Mouse (Mus musculus): Measurements from ENCODE around the gene Cttn. TPM values are rescaled to one million over a fixed set of nuclear protein-coding genes. Genes with fewer than 3 reads are reported as not detected.

Gene Cttn
- total and polyA plus RNA-seq, 3 experiments, result 0.55 TPM; not detected in 2

DNA sequence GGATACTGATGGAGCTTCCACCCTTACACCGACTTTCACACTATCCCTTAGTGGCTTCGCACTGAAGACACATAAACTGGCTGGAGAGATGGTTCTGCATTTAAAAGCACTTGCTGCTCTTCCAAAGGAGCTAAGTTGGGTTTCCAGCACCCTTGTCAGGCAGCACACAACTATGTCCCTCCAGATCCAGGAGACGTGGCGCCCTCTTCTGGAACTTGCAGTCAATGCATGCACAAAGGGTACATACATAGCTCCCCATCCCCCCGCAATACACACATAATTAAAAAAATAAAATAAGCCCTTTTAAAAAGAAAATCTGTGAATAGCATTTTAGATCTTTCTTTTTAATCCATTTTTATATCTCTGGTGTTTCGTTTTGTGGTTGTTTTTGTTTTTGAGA, 83.3 kb downstream of the Cttn start:
- peaks cover 74% of the 10 kb centered on the region for H3K27me3 ChIP-seq (replicated peaks)
- no peaks in the 10 kb centered on the region for H3K36me3 ChIP-seq (replicated peaks in 1 of 2; ENCODE audit: control insufficient read depth in 1 of 2, insufficient read depth in 1 of 2, low read length in 1 of 2)
- no peak overlapping the region for H3K4me2 ChIP-seq (ENCODE audit: insufficient read depth, low read depth, poor library complexity, severe bottlenecking)
- dilution Hi-C loops (cut with MboI; ENCODE audit: extremely low pct_ligation_motif_present, extremely low pct_unique_long_range_greater_than_20kb, low sequenced_read_pairs) (no loop called here), in situ Hi-C loops (cut with MboI; ENCODE audit: low pct_ligation_motif_present, low pct_unique_long_range_greater_than_20kb, low sequenced_read_pairs) (no loop called here)
- H3K79me2 ChIP-seq (replicated peaks; ENCODE audit: control insufficient read depth, extremely low read depth, insufficient read depth, poor library complexity, severe bottlenecking), result no peaks in the 10 kb centered on the region
- no peak overlapping the region for H3K9ac ChIP-seq (ENCODE audit: insufficient read depth, low read depth)
- peaks cover 5% of the 10 kb centered on the region in 2 experiments; a peak in 2 of 4 replicates for H3K4me1 ChIP-seq (ENCODE audit: control insufficient read depth in 1 of 2, insufficient read depth in 2 of 2)
- TF ChIP-seq SMC3 (IDR thresholded peaks at IDR 0.05; ENCODE audit: low read depth, low read length) (no peak), PAX5 (IDR thresholded peaks at IDR 0.05; ENCODE audit: low read length) (no peak), JUND (conservative IDR thresholded peaks at IDR 0.05; ENCODE audit: low read depth, low read length) (no peak)
- peaks cover 7% of the 10 kb centered on the region for H3K9me3 ChIP-seq (replicated peaks; ENCODE audit: low read length)
- H3K4me3 ChIP-seq (replicated peaks in 1 of 3; ENCODE audit: low read depth in 2 of 3, low read length in 2 of 3, poor library complexity in 1 of 3), result no peak overlapping the region
- no peak overlapping the region for H3K27ac ChIP-seq (ENCODE audit: insufficient read depth, low read depth)
- DNase-seq (ENCODE audit: extremely low read depth), result no peak

Other genes with a start within 250 kb of the Cttn start
- gene Ppfia1, start 82.7 kb upstream of the Cttn start, total RNA-seq (2012; rRNA removed), result 29.3 and 33.5 TPM in 2 replicates
- 41.3 and 51.2 TPM in 2 replicates for gene Ppfia1, start 82.7 kb upstream of the Cttn start, total RNA-seq (2014; rRNA removed)
- gene Ppfia1, start 82.7 kb upstream of the Cttn start, polyA plus RNA-seq (2012; ENCODE audit: insufficient read length, low read depth), result 41.6 and 46.6 TPM in 2 replicates
- 4.5 and 5.5 TPM in 2 replicates for gene Fadd, start 111.5 kb upstream of the Cttn start, total RNA-seq (2012; rRNA removed)
- 2.7 and 2.9 TPM in 2 replicates for gene Fadd, start 111.5 kb upstream of the Cttn start, total RNA-seq (2014; rRNA removed)
- 7.0 and 7.2 TPM in 2 replicates for gene Fadd, start 111.5 kb upstream of the Cttn start, polyA plus RNA-seq (2012; ENCODE audit: insufficient read length, low read depth)

Measured in CH12.LX (cell line).